In the genomic region with DNA sequence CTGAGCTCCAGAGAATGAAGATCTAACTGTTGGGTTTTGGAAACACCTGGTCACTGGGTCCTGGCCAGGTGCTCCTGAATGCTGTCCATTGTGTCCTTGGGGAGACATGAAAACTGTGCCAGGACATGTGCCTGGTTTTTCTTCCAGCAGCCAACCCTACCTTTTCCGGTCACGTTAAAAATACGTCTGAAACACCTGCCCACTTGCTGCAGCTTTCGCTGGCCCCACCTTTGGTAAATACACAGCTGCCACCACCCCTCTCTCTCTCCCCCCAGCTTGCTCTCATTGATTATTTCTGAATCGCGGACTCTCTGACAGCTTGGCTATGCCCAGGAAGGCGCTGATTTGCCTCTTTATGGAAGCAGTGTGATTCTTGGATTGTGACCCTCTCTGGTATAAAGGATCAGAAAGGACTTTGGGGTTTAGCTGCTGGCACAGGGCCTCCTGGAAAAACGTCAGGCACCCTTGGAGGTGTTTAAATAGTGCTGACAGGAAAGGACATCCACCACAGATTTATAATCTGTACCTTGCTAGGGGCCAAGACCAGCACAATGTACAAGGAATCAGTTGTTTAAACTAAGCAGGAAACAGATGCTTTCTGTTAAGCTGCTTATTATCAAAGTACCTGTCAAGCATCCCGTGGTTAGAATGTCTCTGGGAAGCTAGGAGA, we compare ENCODE assay signal across 20 mouse cellular contexts. TPM values are rescaled to one million over a fixed set of nuclear protein-coding genes. Genes with fewer than 3 reads are reported as not detected.
DNase-seq lines count a peak whose midpoint lies in the region; ATAC-seq and TF ChIP-seq lines count a peak whose summit lies in the region.
"Had no signal": no experiment of that assay in that cellular context is flagged by ENCODE, and none has a peak within 500 bp of the region (broad histone marks: within the 10 kb centered on the region; RNA-seq: fewer than 3 reads in every experiment).

No protein-coding gene starts in this region.

- H3K9me3 ChIP-seq in limb, embryonic 14.5 days (ENCODE audit: control insufficient read depth, low read length), result no peaks in the 10 kb centered on the region
- no peaks in the 10 kb centered on the region for H3K9me3 ChIP-seq in limb, embryonic 10.5 days (replicated peaks)
- H3K9me3 ChIP-seq in intestine, postnatal 0 days (ENCODE audit: control insufficient read depth), result no peaks in the 10 kb centered on the region
- H3K9me3 ChIP-seq: hindbrain, embryonic 12.5 days; midbrain, embryonic 13.5 days had no signal

- no peak overlapping the region for H3K27ac ChIP-seq in cerebellum, adult 2 months (ENCODE audit: insufficient read depth, low read length)
- no peak overlapping the region for H3K27ac ChIP-seq in limb, embryonic 14.5 days (replicated peaks; ENCODE audit: low read depth, low read length)
- no peak overlapping the region for H3K27ac ChIP-seq in limb, embryonic 10.5 days
- H3K27ac ChIP-seq in intestine, postnatal 0 days (ENCODE audit: low read depth, low read length), result peak overlapping the region; percentile 54
- H3K27ac ChIP-seq: hindbrain, embryonic 12.5 days; kidney, postnatal 0 days; midbrain, embryonic 13.5 days had no signal

- no peak for TF ChIP-seq POLR2A in cerebellum, adult 2 months (IDR thresholded peaks at IDR 0.05; ENCODE audit: borderline replicate concordance, insufficient read depth, low read length)
- TF ChIP-seq POLR2A in limb, embryonic 14.5 days (IDR thresholded peaks at IDR 0.05; ENCODE audit: borderline replicate concordance, extremely low read depth, insufficient read depth, insufficient read length), result no peak

- peaks cover 6% of the 10 kb centered on the region for H3K4me1 ChIP-seq in cerebellum, adult 2 months (ENCODE audit: control insufficient read depth, insufficient read depth, low read length)
- H3K4me1 ChIP-seq in limb, embryonic 14.5 days (ENCODE audit: control insufficient read depth, insufficient read depth, low read length), result peaks cover 7% of the 10 kb centered on the region
- H3K4me1 ChIP-seq in limb, embryonic 10.5 days, result peaks cover 10% of the 10 kb centered on the region
- H3K4me1 ChIP-seq in intestine, postnatal 0 days (replicated peaks; ENCODE audit: control insufficient read depth, insufficient read depth, low read length), result peaks cover 4% of the 10 kb centered on the region; the same call in 1 of the 2 replicates
- H3K4me1 ChIP-seq: hindbrain, embryonic 12.5 days; midbrain, embryonic 13.5 days had no signal

- no peak overlapping the region for H3K4me2 ChIP-seq in limb, embryonic 14.5 days (replicated peaks; ENCODE audit: low read depth, low read length, severe bottlenecking)
- H3K4me2 ChIP-seq in intestine, postnatal 0 days (replicated peaks; ENCODE audit: low read depth), result no peak overlapping the region
- H3K4me2 ChIP-seq: heart, embryonic 11.5 days; hindbrain, embryonic 12.5 days; midbrain, embryonic 13.5 days had no signal

- H3K36me3 ChIP-seq in limb, embryonic 14.5 days (ENCODE audit: control insufficient read depth, insufficient read depth, low read length), result no peaks in the 10 kb centered on the region
- no peaks in the 10 kb centered on the region for H3K36me3 ChIP-seq in limb, embryonic 10.5 days
- H3K36me3 ChIP-seq in intestine, postnatal 0 days (ENCODE audit: control insufficient read depth, insufficient read depth), result no peaks in the 10 kb centered on the region; the same call in 1 of the 2 replicates
- H3K36me3 ChIP-seq: hindbrain, embryonic 12.5 days; midbrain, embryonic 13.5 days had no signal

- 25% methylated on average over 9 of the region's 9 CpGs for WGBS in cerebellum, adult 2 months
- 53% methylated on average over 9 of the region's 9 CpGs for WGBS in limb, embryonic 14.5 days
- WGBS in limb, embryonic 10.5 days, result 74% methylated on average over 9 of the region's 9 CpGs
- WGBS in intestine, postnatal 0 days, result 10% methylated on average over 9 of the region's 9 CpGs

- no peaks in the 10 kb centered on the region for H3K27me3 ChIP-seq in cerebellum, adult 2 months (ENCODE audit: control insufficient read depth, insufficient read depth, low read length)
- no peaks in the 10 kb centered on the region for H3K27me3 ChIP-seq in limb, embryonic 14.5 days (ENCODE audit: control insufficient read depth, insufficient read depth, low read length)
- no peaks in the 10 kb centered on the region for H3K27me3 ChIP-seq in limb, embryonic 10.5 days (ENCODE audit: low read depth, poor library complexity, severe bottlenecking)
- no peaks in the 10 kb centered on the region for H3K27me3 ChIP-seq in intestine, postnatal 0 days (replicated peaks; ENCODE audit: control insufficient read depth, insufficient read depth, low read length)
- H3K27me3 ChIP-seq: CH12.LX; hindbrain, embryonic 12.5 days; midbrain, embryonic 13.5 days had no signal

- H3K9ac ChIP-seq in limb, embryonic 14.5 days (ENCODE audit: low read depth, low read length, severe bottlenecking), result no peak overlapping the region
- H3K9ac ChIP-seq in intestine, postnatal 0 days (ENCODE audit: low read depth, low read length), result no peak overlapping the region
- H3K9ac ChIP-seq: hindbrain, embryonic 12.5 days; liver, postnatal 0 days; midbrain, embryonic 13.5 days had no signal

- H3K4me3 ChIP-seq in cerebellum, adult 2 months (replicated peaks; ENCODE audit: insufficient read depth, low read depth, low read length), result no peak overlapping the region
- H3K4me3 ChIP-seq in limb, embryonic 14.5 days (replicated peaks; ENCODE audit: low read length), result no peak overlapping the region
- no peak overlapping the region for H3K4me3 ChIP-seq in limb, embryonic 10.5 days
- no peak overlapping the region for H3K4me3 ChIP-seq in intestine, postnatal 0 days (ENCODE audit: low read depth, low read length)
- H3K4me3 ChIP-seq: hindbrain, embryonic 12.5 days; midbrain, embryonic 13.5 days; myocyte had no signal

- TF ChIP-seq CTCF in cerebellum, adult 2 months (IDR thresholded peaks at IDR 0.05; ENCODE audit: borderline replicate concordance, insufficient read depth, low read depth, low read length), result no peak
- TF ChIP-seq CTCF in intestine, postnatal 0 days (IDR thresholded peaks at IDR 0.05; ENCODE audit: low read depth), result no peak

- ATAC-seq in limb, embryonic 14.5 days (ENCODE audit: low FRiP score, low read depth), result no peak
- peak; percentile 78 for ATAC-seq in intestine, postnatal 0 days
- ATAC-seq: forebrain, embryonic 14.5 days; liver, postnatal 0 days; midbrain, embryonic 13.5 days had no signal

- DNase-seq in cerebellum, postnatal 14 days, result peak; percentile 49 to 57
- DNase-seq in cerebellum, adult 2 months, result no peak
- DNase-seq in limb, embryonic 14.5 days (ENCODE audit: low spot score), result peak; percentile 16
- DNase-seq in limb, embryonic 10.5 days (ENCODE audit: low spot score), result no peak
- peak; percentile 36 for DNase-seq in forelimb bud, embryonic 11.5 days (ENCODE audit: low read depth, low spot score)
- DNase-seq in frontal cortex, adult 2 months (ENCODE audit: extremely low spot score in 1 of 2, low spot score in 1 of 2), result no peak
- DNase-seq in adrenal gland, postnatal 25 days, result no peak
- DNase-seq: adrenal gland, postnatal 14 days; gastrocnemius, postnatal 36 days; heart, postnatal 10 days; kidney, adult 11 months; liver, postnatal 0 days had no signal

RNA-seq across cellular contexts. Expression of a gene that starts 43.1 kb away (rescaled TPM):
- polyA plus RNA-seq in cerebellum, adult 2 months (2012; rRNA removed), result 16.3 and 16.8 TPM in 2 replicates
- 6.8 and 8.2 TPM in 2 replicates for polyA plus RNA-seq in limb, embryonic 14.5 days (2012; rRNA removed)
- 9.0 TPM in 2 replicates for polyA plus RNA-seq in limb, embryonic 14.5 days (2014; fragmentation: Nextera tagmentation; extraction: Ambion mirVana)
- polyA plus RNA-seq in limb, embryonic 10.5 days (2016; fragmentation: Nextera tagmentation; extraction: Ambion mirVana), result 3.0 and 4.2 TPM in 2 replicates
- 59.1 and 64.0 TPM in 2 replicates for polyA plus RNA-seq in intestine, postnatal 0 days (2015; fragmentation: Nextera tagmentation; extraction: Ambion mirVana)
- 14.9 and 16.2 TPM in 2 replicates for polyA plus RNA-seq in frontal cortex, adult 2 months (2012; rRNA removed)
- 6.2 and 7.0 TPM in 2 replicates for total RNA-seq in adrenal gland, postnatal 25 days (2021)

Comparison
In these comparisons a context has a peak if more than half of its experiments do, and no peak if none do; other contexts are left out.
1. DNase-seq: peak in cerebellum, postnatal 14 days (2 of 2), limb, embryonic 14.5 days (single experiment) and forelimb bud, embryonic 11.5 days (single experiment); none in cerebellum, adult 2 months (0 of 2), limb, embryonic 10.5 days (single experiment), frontal cortex, adult 2 months (0 of 2) and adrenal gland, postnatal 25 days (single experiment).